Mouse (Mus musculus) thymus, adult 2 months (tissue): Measurements from ENCODE around the gene Cacna1s.

Experiments
- CTCF ChIP-seq: fragments of 200-500 bp; IDR thresholded peaks from 2 replicates; pipeline ENCODE4 v1.5.1; 2012; ENCODE audit warnings: mild to moderate bottlenecking, control low read depth, low read length, moderate library complexity, borderline replicate concordance; ENCODE audit not compliant: control insufficient read depth, poor library complexity, insufficient read depth; ENCODE audit errors: extremely low read depth
- POLR2A ChIP-seq: fragments of 200-500 bp; IDR thresholded peaks from 2 replicates; pipeline ENCODE4 v1.6.1; 2012; ENCODE audit warnings: mild to moderate bottlenecking, low read length, control low read depth, moderate library complexity; ENCODE audit not compliant: control insufficient read depth, poor library complexity, insufficient read depth; ENCODE audit errors: extremely low read depth

DNA sequence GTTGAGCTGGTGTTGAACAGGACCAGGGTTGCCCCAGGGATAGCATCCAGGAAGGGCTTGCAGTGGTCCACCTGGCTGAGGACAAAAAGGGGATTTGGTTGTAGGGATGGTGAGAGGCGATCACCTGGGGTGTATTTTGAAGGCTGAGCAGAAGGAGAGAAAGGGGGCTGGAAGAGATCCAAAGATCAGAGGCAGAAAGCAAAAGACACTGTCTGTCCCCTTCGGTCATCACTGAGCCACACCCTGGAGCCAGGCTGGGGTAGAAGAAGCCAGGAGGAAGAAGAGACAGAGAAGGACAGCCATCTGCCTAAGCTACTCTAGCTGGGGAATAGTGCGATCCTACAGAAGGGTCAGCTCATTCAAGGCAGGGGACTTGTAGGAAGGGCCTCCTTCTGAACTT, 50.0 kb downstream of the Cacna1s start:
- TF ChIP-seq CTCF = no peak
- TF ChIP-seq POLR2A = no peak
